Mouse (Mus musculus) midbrain, postnatal 0 days (tissue): Measurements from ENCODE around the gene Svs5. TPM values are rescaled to one million over a fixed set of nuclear protein-coding genes. Genes with fewer than 3 reads are reported as not detected.
A peak's percentile ranks its signal among the peaks of the same experiment; 100 is the strongest.

Source experiments
- ATAC-seq: fragments of 200-750 bp; cut with Nextera tagmentation; 2 replicates; pipeline ENCODE4 v1.8.0; 2017; ENCODE audit warnings: moderate number of reproducible peaks, mild to moderate bottlenecking, moderate TSS enrichment, moderate library complexity; ENCODE audit not compliant: low FRiP score
- DNase-seq: peaks from one replicate; pipeline ENCODE4 v3.0.0-alpha.2; 2015; ENCODE audit warnings: low spot score
- H3K27ac ChIP-seq: fragments of 300-500 bp; sonication (generic); 2 replicates; pipeline ENCODE4 v1.5.1; 2014; ENCODE audit warnings: low read depth, mild to moderate bottlenecking, low read length, mixed read lengths
- H3K27me3 ChIP-seq: fragments of 300-500 bp; sonication (generic); 2 replicates; pipeline ENCODE4 v1.6.1; 2014; ENCODE audit warnings: low read length, control low read depth, mixed read lengths; ENCODE audit not compliant: insufficient read depth
- H3K36me3 ChIP-seq: fragments of 300-500 bp; sonication (generic); 2 replicates; pipeline ENCODE4 v1.6.1; 2014; ENCODE audit warnings: low read length, control low read depth, mixed read lengths; ENCODE audit not compliant: insufficient read depth
- H3K4me1 ChIP-seq: fragments of 300-500 bp; sonication (generic); 2 replicates; pipeline ENCODE4 v1.6.1; 2014; ENCODE audit warnings: mild to moderate bottlenecking, control low read depth, antibody characterized with exemption, low read length, mixed read lengths; ENCODE audit not compliant: insufficient read depth
- H3K4me2 ChIP-seq: fragments of 300-500 bp; sonication (generic); 2 replicates; pipeline ENCODE4 v1.6.1; 2014; ENCODE audit warnings: low read depth, mild to moderate bottlenecking, low read length, mixed read lengths; ENCODE audit not compliant: poor library complexity, severe bottlenecking
- H3K4me3 ChIP-seq: fragments of 300-500 bp; sonication (generic); 2 replicates; pipeline ENCODE4 v1.5.1; 2014; ENCODE audit warnings: low read depth, mild to moderate bottlenecking, low read length, moderate library complexity
- H3K9ac ChIP-seq: fragments of 300-500 bp; sonication (generic); replicated peaks from 2 replicates; pipeline ENCODE4 v1.6.1; 2014; ENCODE audit warnings: mild to moderate bottlenecking, low read length, moderate library complexity, mixed read lengths; ENCODE audit not compliant: poor library complexity, severe bottlenecking
- H3K9me3 ChIP-seq: fragments of 300-500 bp; sonication (generic); 2 replicates; pipeline ENCODE4 v1.6.1; 2016; ENCODE audit warnings: low read length, control low read depth
- CTCF ChIP-seq: IDR thresholded peaks from 2 replicates; pipeline ENCODE4 v1.5.1; 2016; ENCODE audit warnings: antibody characterized with exemption, mild to moderate bottlenecking
- WGBS: fragments of 180-500 bp; shearing (Covaris S2); extraction: QIAGEN DNeasy Blood & Tissue Kit; methylation state at CpG from one replicate; pipeline ENCODE4 v1.1.7; 2014; 5-methylcytosine and 5-hydroxymethylcytosine counted together
- microRNA-seq: library from miRNA; unstranded; fragments of <30 nt; microRNA quantifications from one replicate; pipeline ENCODE4, GENCODE M21; 2016; ENCODE audit warnings: borderline number of aligned reads
- polyA plus RNA-seq: library from polyadenylated mRNA; unstranded; fragments of >200 nt; fragmentation: Nextera tagmentation; extraction: Ambion mirVana; gene quantifications from 2 replicates; pipeline ENCODE4 v1.2.1, GENCODE M21; 2015
- total RNA-seq: library from RNA; depleted of rRNA; stranded (reverse); fragments of >200 nt; gene quantifications from 2 replicates; pipeline ENCODE4 v1.2.3, GENCODE M21; 2014; rRNA removed

Svs5 gene
- total and polyA plus RNA-seq, 2 experiments from 2014 or later = not detected

- 51% methylated on average over 3 of the region's 3 CpGs for WGBS
- H3K4me2 ChIP-seq = no peak overlapping the region
- H3K27ac ChIP-seq = no peak overlapping the region
- ATAC-seq (no peak), DNase-seq (no peak)
- no peak overlapping the region for H3K4me3 ChIP-seq
- no peak overlapping the region for H3K9ac ChIP-seq
- no peaks in the 10 kb centered on the region for H3K36me3 ChIP-seq
- TF ChIP-seq CTCF = no peak
- H3K27me3 ChIP-seq = no peaks in the 10 kb centered on the region
- H3K9me3 ChIP-seq = no peaks in the 10 kb centered on the region
- no peaks in the 10 kb centered on the region for H3K4me1 ChIP-seq
Observed at GRCm38 (mm10) chr2:164372408-164373053, 40.0 kb downstream of the Svs5 start.

GRCm38 (mm10) chr2:164373187-164373586 lies 40.6 kb downstream of the Svs5 start:
- 61% methylated on average over 4 of the region's 4 CpGs for whole genome bisulfite sequencing
- no peaks in the 10 kb centered on the region for H3K4me1 ChIP-seq
- H3K4me3 ChIP-seq = no peak overlapping the region
- H3K27ac ChIP-seq = no peak overlapping the region
- H3K9ac ChIP-seq = no peak overlapping the region
- ATAC-seq = no peak
- H3K9me3 ChIP-seq = no peaks in the 10 kb centered on the region
- no peak for TF ChIP-seq CTCF
- no peaks in the 10 kb centered on the region for H3K27me3 ChIP-seq
- no peak for DNase-seq
- H3K36me3 ChIP-seq = no peaks in the 10 kb centered on the region
- no peak overlapping the region for H3K4me2 ChIP-seq

- 92% methylated on average over 15 of the region's 15 CpGs for WGBS
- H3K4me2 ChIP-seq = no peak overlapping the region
- H3K9ac ChIP-seq = no peak overlapping the region
- no peaks in the 10 kb centered on the region for H3K27me3 ChIP-seq
- H3K27ac ChIP-seq = no peak overlapping the region
- TF ChIP-seq CTCF = no peak
- H3K4me3 ChIP-seq = no peak overlapping the region
- ATAC-seq = no peak
- DNase-seq = no peak
- no peaks in the 10 kb centered on the region for H3K36me3 ChIP-seq
- no peaks in the 10 kb centered on the region for H3K4me1 ChIP-seq
- no peaks in the 10 kb centered on the region for H3K9me3 ChIP-seq
Observed at GRCm38 (mm10) chr2:164377478-164378426, 45.2 kb downstream of the Svs5 start.

DNA sequence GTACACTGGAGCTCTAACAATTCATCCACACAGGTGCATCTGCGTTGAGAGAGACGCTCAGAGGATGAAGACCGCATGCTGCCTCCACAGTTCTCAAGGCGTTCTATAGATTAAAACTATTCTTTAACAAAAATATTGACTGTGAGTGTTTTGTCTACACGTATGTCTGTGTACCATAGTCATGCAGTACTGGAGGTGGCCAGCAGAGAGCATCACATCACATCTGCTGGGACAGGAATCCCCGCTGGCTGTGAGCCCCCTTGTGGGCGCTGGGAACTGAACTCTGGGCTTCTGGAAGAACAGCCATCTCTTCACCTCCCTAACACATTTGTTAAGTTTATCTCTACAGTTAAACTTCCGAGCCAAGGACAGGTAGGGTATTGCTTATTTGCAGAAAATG lies 49.2 kb downstream of the Svs5 start:
- DNase-seq (no peak), ATAC-seq (no peak)
- no peak overlapping the region for H3K27ac ChIP-seq
- no peaks in the 10 kb centered on the region for H3K9me3 ChIP-seq
- no peak overlapping the region for H3K4me2 ChIP-seq
- no peak overlapping the region for H3K9ac ChIP-seq
- H3K4me3 ChIP-seq = no peak overlapping the region
- H3K27me3 ChIP-seq = no peaks in the 10 kb centered on the region
- WGBS = 75% methylated on average over 8 of the region's 8 CpGs
- no peaks in the 10 kb centered on the region for H3K4me1 ChIP-seq
- H3K36me3 ChIP-seq = no peaks in the 10 kb centered on the region
- peak; percentile 33; the same call in 1 of the 2 replicates for TF ChIP-seq CTCF

DNA sequence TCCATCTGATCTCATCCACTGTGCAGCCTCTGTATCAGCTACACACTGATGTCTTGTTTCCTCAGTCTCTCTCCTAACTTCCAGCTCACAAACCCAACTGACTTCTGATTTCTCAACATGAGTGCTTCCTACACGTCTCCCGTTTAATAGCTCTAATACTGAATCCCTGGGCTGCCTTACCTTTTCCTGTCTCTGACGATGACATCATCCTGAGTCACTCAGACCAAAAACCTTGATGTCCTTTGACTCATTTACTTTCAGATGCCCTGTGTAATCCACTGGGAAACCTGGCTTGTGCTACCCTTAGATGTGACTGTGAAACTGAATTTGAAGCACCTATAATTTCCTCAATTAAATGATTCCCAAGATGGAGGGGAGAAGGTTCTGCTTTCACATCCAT lies 50.4 kb downstream of the Svs5 start:
- no peak overlapping the region for H3K4me3 ChIP-seq
- TF ChIP-seq CTCF = no peak
- H3K4me1 ChIP-seq = no peaks in the 10 kb centered on the region
- no peaks in the 10 kb centered on the region for H3K27me3 ChIP-seq
- no peak for DNase-seq
- ATAC-seq = no peak
- H3K36me3 ChIP-seq = no peaks in the 10 kb centered on the region
- no peak overlapping the region for H3K9ac ChIP-seq
- no peaks in the 10 kb centered on the region for H3K9me3 ChIP-seq
- H3K27ac ChIP-seq = no peak overlapping the region
- H3K4me2 ChIP-seq = no peak overlapping the region
- WGBS = 89% methylated on average over 3 of the region's 3 CpGs

Small RNAs within 50 kb of the gene (microRNA-seq; reads per million reads assigned to microRNA genes)
- not detected for gene Mir7678

Other genes with a start within 250 kb of the Svs5 start
- 10.1 and 15.6 TPM in 2 replicates for gene Kcns1, start 161.6 kb upstream of the Svs5 start, total RNA-seq
- 3.8 and 4.3 TPM in 2 replicates for gene Kcns1, start 161.6 kb upstream of the Svs5 start, polyA plus RNA-seq
- not detected in 2 replicates for gene Wfdc5, start 150.0 kb upstream of the Svs5 start, total RNA-seq
- gene Wfdc5, start 150.0 kb upstream of the Svs5 start, polyA plus RNA-seq = not detected in 2 replicates
- not detected in 2 replicates for gene Wfdc12, start 142.1 kb upstream of the Svs5 start, total RNA-seq
- not detected in 2 replicates for gene Wfdc12, start 142.1 kb upstream of the Svs5 start, polyA plus RNA-seq
- not detected in 2 replicates for gene Wfdc15a, start 132.6 kb upstream of the Svs5 start, total RNA-seq
- not detected in 2 replicates for gene Wfdc15a, start 132.6 kb upstream of the Svs5 start, polyA plus RNA-seq
- not detected in 2 replicates for gene Wfdc15b, start 111.1 kb upstream of the Svs5 start, total RNA-seq
- gene Wfdc15b, start 111.1 kb upstream of the Svs5 start, polyA plus RNA-seq = not detected in 2 replicates
- not detected in 2 replicates for gene Svs2, start 94.3 kb upstream of the Svs5 start, total RNA-seq
- not detected in 2 replicates for gene Svs2, start 94.3 kb upstream of the Svs5 start, polyA plus RNA-seq
- gene Svs3b, start 76.1 kb upstream of the Svs5 start, total RNA-seq = not detected in 2 replicates
- gene Svs3b, start 76.1 kb upstream of the Svs5 start, polyA plus RNA-seq = not detected in 2 replicates
- not detected in 2 replicates for gene Svs4, start 54.3 kb upstream of the Svs5 start, total RNA-seq
- not detected in 2 replicates for gene Svs4, start 54.3 kb upstream of the Svs5 start, polyA plus RNA-seq
- gene Svs3a, start 43.5 kb upstream of the Svs5 start, total RNA-seq = not detected in 2 replicates
- not detected in 2 replicates for gene Svs3a, start 43.5 kb upstream of the Svs5 start, polyA plus RNA-seq
- not detected in 2 replicates for gene Svs6, start 16.0 kb upstream of the Svs5 start, total RNA-seq
- not detected in 2 replicates for gene Svs6, start 16.0 kb upstream of the Svs5 start, polyA plus RNA-seq
- not detected in 2 replicates for gene Slpi, start 56.4 kb downstream of the Svs5 start, total RNA-seq
- gene Slpi, start 56.4 kb downstream of the Svs5 start, polyA plus RNA-seq = 0.27 and 0.36 TPM in 2 replicates
- 0.77 TPM in 1 of 2 replicates, not detected in the other for gene Rbpjl, start 70.4 kb downstream of the Svs5 start, total RNA-seq
- 0.04 TPM in 1 of 2 replicates, not detected in the other for gene Rbpjl, start 70.4 kb downstream of the Svs5 start, polyA plus RNA-seq
- 1.9 and 2.0 TPM in 2 replicates for gene Matn4, start 72.4 kb downstream of the Svs5 start, total RNA-seq
- 1.9 and 2.1 TPM in 2 replicates for gene Matn4, start 72.4 kb downstream of the Svs5 start, polyA plus RNA-seq
- 13.8 and 20.3 TPM in 2 replicates for gene Sdc4, start 111.1 kb downstream of the Svs5 start, total RNA-seq
- 18.3 and 19.3 TPM in 2 replicates for gene Sdc4, start 111.1 kb downstream of the Svs5 start, polyA plus RNA-seq
- gene Sys1, start 124.2 kb downstream of the Svs5 start, total RNA-seq = 194 and 206 TPM in 2 replicates
- 103 and 108 TPM in 2 replicates for gene Sys1, start 124.2 kb downstream of the Svs5 start, polyA plus RNA-seq
- gene Gm20458, start 128.2 kb downstream of the Svs5 start, total RNA-seq = 4.7 and 15.0 TPM in 2 replicates
- 6.9 and 7.2 TPM in 2 replicates for gene Gm20458, start 128.2 kb downstream of the Svs5 start, polyA plus RNA-seq
- gene Trp53tg5, start 141.0 kb downstream of the Svs5 start, total RNA-seq = not detected in 2 replicates
- not detected in 2 replicates for gene Trp53tg5, start 141.0 kb downstream of the Svs5 start, polyA plus RNA-seq
- 21.1 and 26.7 TPM in 2 replicates for gene Dbndd2, start 153.4 kb downstream of the Svs5 start, total RNA-seq
- 24.8 and 25.4 TPM in 2 replicates for gene Dbndd2, start 153.4 kb downstream of the Svs5 start, polyA plus RNA-seq
- 117 and 126 TPM in 2 replicates for gene Pigt, start 164.8 kb downstream of the Svs5 start, total RNA-seq
- 121 and 126 TPM in 2 replicates for gene Pigt, start 164.8 kb downstream of the Svs5 start, polyA plus RNA-seq
- gene Wfdc2, start 229.7 kb downstream of the Svs5 start, total RNA-seq = 0.38 and 0.52 TPM in 2 replicates
- 1.5 and 1.9 TPM in 2 replicates for gene Wfdc2, start 229.7 kb downstream of the Svs5 start, polyA plus RNA-seq
- gene Spint3, start 240.7 kb downstream of the Svs5 start, total RNA-seq = not detected in 2 replicates
- gene Spint3, start 240.7 kb downstream of the Svs5 start, polyA plus RNA-seq = not detected in 2 replicates